Mouse (Mus musculus) erythroblast, embryonic 14.5 days (primary cell): ENCODE measurements around the gene Fer1l5.

Source experiments
- GATA1 ChIP-seq: IDR thresholded peaks from 2 replicates; pipeline ENCODE4 v1.6.1; 2012; ENCODE audit warnings: low read length, inconsistent platforms, mixed read lengths
- TAL1 ChIP-seq: IDR thresholded peaks from 3 replicates; pipeline ENCODE4 v1.6.1; 2012; ENCODE audit warnings: low read length, inconsistent platforms, mixed read lengths

GRCm38 (mm10) chr1:36435071-36435470, 63.0 kb downstream of the Fer1l5 start:
- TF ChIP-seq GATA1 (no peak), TAL1 (no peak)
